Mouse (Mus musculus): ENCODE data around the gene Arhgap28. TPM values are rescaled to one million over a fixed set of nuclear protein-coding genes. Genes with fewer than 3 reads are reported as not detected.

Arhgap28 gene
- polyA plus RNA-seq, 1 experiment from 2014 or later: 10.0 TPM

GRCm38 (mm10) chr17:67966853-67967540 is 36.9 kb downstream of the Arhgap28 start:
- in situ Hi-C loops (cut with MboI; ENCODE audit: low pct_unique_long_range_greater_than_20kb): no loop called here
- no peak for TF ChIP-seq CTCF (IDR thresholded peaks at IDR 0.05)
- ATAC-seq: no peak
- ChIA-PET CTCF (interaction anchor here (1.2 to 1.4 kb wide), 3 partner anchors 8 to 18 kb away, joined by 3 to 4 read pairs (median 4); no protein-coding TSS in a partner anchor), POLR2A (no interaction called here)
- no peak for DNase-seq (ENCODE audit: low read depth, low spot score)
- H3K27me3 ChIP-seq: no peaks in the 10 kb centered on the region

GRCm38 (mm10) chr17:67962858-67963257 is 41.1 kb downstream of the Arhgap28 start:
- POLR2A ChIA-PET: no interaction called here
- CTCF ChIA-PET: no interaction called here
- in situ Hi-C loops (cut with MboI; ENCODE audit: low pct_unique_long_range_greater_than_20kb): no loop called here
- DNase-seq (ENCODE audit: low read depth, low spot score): no peak
- no peak for TF ChIP-seq CTCF (IDR thresholded peaks at IDR 0.05)
- H3K27me3 ChIP-seq: no peaks in the 10 kb centered on the region
- ATAC-seq: no peak

GRCm38 (mm10) chr17:67962020-67962419 is 41.9 kb downstream of the Arhgap28 start:
- no peaks in the 10 kb centered on the region for H3K27me3 ChIP-seq
- no peak for ATAC-seq
- ChIA-PET POLR2A (no interaction called here), CTCF (no interaction called here)
- in situ Hi-C loops (cut with MboI; ENCODE audit: low pct_unique_long_range_greater_than_20kb): no loop called here
- TF ChIP-seq CTCF (IDR thresholded peaks at IDR 0.05): no peak
- DNase-seq (ENCODE audit: low read depth, low spot score): no peak

- DNase-seq (ENCODE audit: low read depth, low spot score) (no peak), ATAC-seq (no peak)
- CTCF ChIA-PET: interaction anchor here (1.5 kb wide), 1 partner anchor 16 kb away, joined by 4 read pairs; no protein-coding TSS in a partner anchor
- in situ Hi-C loops (cut with MboI; ENCODE audit: low pct_unique_long_range_greater_than_20kb): no loop called here
- no peaks in the 10 kb centered on the region for H3K27me3 ChIP-seq
- no peak for TF ChIP-seq CTCF (IDR thresholded peaks at IDR 0.05)
- POLR2A ChIA-PET: no interaction called here
These were observed 45.0 kb downstream of the Arhgap28 start for GRCm38 (mm10) chr17:67958909-67959308.

- ChIA-PET CTCF (no interaction called here), POLR2A (no interaction called here)
- TF ChIP-seq CTCF (IDR thresholded peaks at IDR 0.05): no peak
- in situ Hi-C loops (cut with MboI; ENCODE audit: low pct_unique_long_range_greater_than_20kb): no loop called here
- ATAC-seq (no peak), DNase-seq (ENCODE audit: low read depth, low spot score) (no peak)
- H3K27me3 ChIP-seq: no peaks in the 10 kb centered on the region
These were observed 46.3 kb downstream of the Arhgap28 start for GRCm38 (mm10) chr17:67957603-67958002.

- in situ Hi-C loops (cut with MboI; ENCODE audit: low pct_unique_long_range_greater_than_20kb): no loop called here
- ATAC-seq (no peak), DNase-seq (ENCODE audit: low read depth, low spot score) (no peak)
These were observed 47.8 kb downstream of the Arhgap28 start for GRCm38 (mm10) chr17:67955876-67956690.

GRCm38 (mm10) chr17:67954961-67955360 is 49.0 kb downstream of the Arhgap28 start:
- CTCF ChIA-PET: interaction anchor here (1.2 kb wide), 1 partner anchor 12 kb away, joined by 4 read pairs; no protein-coding TSS in a partner anchor
- POLR2A ChIA-PET: no interaction called here
- in situ Hi-C loops (cut with MboI; ENCODE audit: low pct_unique_long_range_greater_than_20kb): no loop called here
- ATAC-seq (no peak), DNase-seq (ENCODE audit: low read depth, low spot score) (no peak)
- no peaks in the 10 kb centered on the region for H3K27me3 ChIP-seq
- no peak for TF ChIP-seq CTCF (IDR thresholded peaks at IDR 0.05)

More at GRCm38 (mm10) chr17:67955876-67956690, 47.8 kb downstream of the Arhgap28 start:
- H3K27me3 ChIP-seq: no peaks in the 10 kb centered on the region
- ChIA-PET CTCF (interaction anchor here (1.2 kb wide), 1 partner anchor 11 kb away, joined by 4 read pairs; no protein-coding TSS in a partner anchor), POLR2A (interaction anchor here (0.7 kb wide), 1 partner anchor 46 kb away, joined by 3 read pairs; no protein-coding TSS in a partner anchor)
- TF ChIP-seq CTCF (IDR thresholded peaks at IDR 0.05): no peak

- CTCF ChIA-PET: no interaction called here
- in situ Hi-C loops (cut with MboI; ENCODE audit: low pct_unique_long_range_greater_than_20kb): no loop called here
- ATAC-seq: no peak
- POLR2A ChIA-PET: no interaction called here
- H3K27me3 ChIP-seq: no peaks in the 10 kb centered on the region
- TF ChIP-seq CTCF (IDR thresholded peaks at IDR 0.05): no peak
- no peak for DNase-seq (ENCODE audit: low read depth, low spot score)
These were observed 53.3 kb downstream of the Arhgap28 start for GRCm38 (mm10) chr17:67950523-67951213.

- ChIA-PET POLR2A (no interaction called here), CTCF (interaction anchor here (1.2 kb wide), 1 partner anchor 19 kb away, joined by 4 read pairs; no protein-coding TSS in a partner anchor)
- DNase-seq (ENCODE audit: low read depth, low spot score) (no peak), ATAC-seq (no peak)
- H3K27me3 ChIP-seq: no peaks in the 10 kb centered on the region
- no peak for TF ChIP-seq CTCF (IDR thresholded peaks at IDR 0.05)
- in situ Hi-C loops (cut with MboI; ENCODE audit: low pct_unique_long_range_greater_than_20kb): no loop called here
These were observed 55.3 kb downstream of the Arhgap28 start for GRCm38 (mm10) chr17:67948601-67949000.

GRCm38 (mm10) chr17:67945453-67945852 is 58.5 kb downstream of the Arhgap28 start:
- CTCF ChIA-PET: no interaction called here
- H3K27me3 ChIP-seq: no peaks in the 10 kb centered on the region
- in situ Hi-C loops (cut with MboI; ENCODE audit: low pct_unique_long_range_greater_than_20kb): no loop called here
- no peak for ATAC-seq
- no peak for TF ChIP-seq CTCF (IDR thresholded peaks at IDR 0.05)
- no peak for DNase-seq (ENCODE audit: low read depth, low spot score)
- POLR2A ChIA-PET: no interaction called here

Measured in Patski (cell line).